ENCODE assay signal across 8 mouse cellular contexts in genomic region chr19:28299211-28299775, GRCm38 (mm10).
DNase-seq lines count a peak whose midpoint lies in the region; ATAC-seq and TF ChIP-seq lines count a peak whose summit lies in the region.
"Had no signal": no experiment of that assay in that cellular context is flagged by ENCODE, and none has a peak within 500 bp of the region (broad histone marks: within the 10 kb centered on the region; RNA-seq: fewer than 3 reads in every experiment).

No protein-coding gene starts in this region.

- H3K4me3 ChIP-seq in kidney, embryonic 14.5 days (ENCODE audit: low read length), result no peak overlapping the region
- no peak overlapping the region for H3K4me3 ChIP-seq in kidney, postnatal 0 days (replicated peaks; ENCODE audit: low read depth, low read length)
- H3K4me3 ChIP-seq: limb, embryonic 12.5 days had no signal

- no peaks in the 10 kb centered on the region for H3K36me3 ChIP-seq in kidney, embryonic 14.5 days (ENCODE audit: control insufficient read depth, insufficient read depth, low read length)
- H3K36me3 ChIP-seq in kidney, postnatal 0 days (ENCODE audit: insufficient read depth, low read length), result no peaks in the 10 kb centered on the region
- H3K36me3 ChIP-seq: limb, embryonic 12.5 days had no signal

- no peak overlapping the region for H3K9ac ChIP-seq in kidney, embryonic 14.5 days (ENCODE audit: low read depth, low read length)
- H3K9ac ChIP-seq in kidney, postnatal 0 days (ENCODE audit: low read depth, low read length), result no peak overlapping the region
- H3K9ac ChIP-seq: limb, embryonic 12.5 days had no signal

- no peaks in the 10 kb centered on the region for H3K9me3 ChIP-seq in kidney, embryonic 14.5 days (ENCODE audit: control insufficient read depth, low read length)
- H3K9me3 ChIP-seq in kidney, postnatal 0 days (replicated peaks; ENCODE audit: low read length), result no peaks in the 10 kb centered on the region
- H3K9me3 ChIP-seq: limb, embryonic 12.5 days had no signal

- TF ChIP-seq CTCF in kidney, postnatal 0 days (IDR thresholded peaks at IDR 0.05; ENCODE audit: low read depth), result no peak

- H3K27me3 ChIP-seq in kidney, embryonic 14.5 days (ENCODE audit: control insufficient read depth, insufficient read depth, low read length), result no peaks in the 10 kb centered on the region
- no peaks in the 10 kb centered on the region for H3K27me3 ChIP-seq in kidney, postnatal 0 days (ENCODE audit: insufficient read depth, low read length)
- H3K27me3 ChIP-seq: limb, embryonic 12.5 days had no signal

- H3K4me1 ChIP-seq in kidney, embryonic 14.5 days (ENCODE audit: control insufficient read depth, insufficient read depth, low read length), result no peaks in the 10 kb centered on the region
- no peaks in the 10 kb centered on the region for H3K4me1 ChIP-seq in kidney, postnatal 0 days (replicated peaks; ENCODE audit: insufficient read depth, low read length)

- no peak for ATAC-seq in kidney, embryonic 14.5 days (ENCODE audit: low FRiP score, low TSS enrichment)
- ATAC-seq in kidney, postnatal 0 days (replicated peaks; ENCODE audit: low FRiP score, low read depth), result peak; percentile 84

- peak; percentile 85 for DNase-seq in kidney, adult 11 months
- DNase-seq in R1 (ENCODE audit: low read depth, low spot score), result peak; percentile 8
- DNase-seq in adrenal gland, postnatal 25 days, result peak; percentile 9
- DNase-seq in kidney, postnatal 0 days (ENCODE audit: low spot score), result peak; percentile 24
- DNase-seq in frontal cortex, postnatal 14 days (ENCODE audit: low spot score in 2 of 2), result no peak
- no peak for DNase-seq in frontal cortex, postnatal 25 days (ENCODE audit: low spot score in 2 of 2)

- 67% methylated on average over 11 of the region's 11 CpGs for WGBS in kidney, embryonic 14.5 days
- 57% methylated on average over 11 of the region's 11 CpGs for WGBS in kidney, postnatal 0 days

- no peak overlapping the region for H3K4me2 ChIP-seq in kidney, embryonic 14.5 days (replicated peaks; ENCODE audit: low read depth, low read length)
- no peak overlapping the region for H3K4me2 ChIP-seq in kidney, postnatal 0 days (ENCODE audit: low read length)
- H3K4me2 ChIP-seq: limb, embryonic 12.5 days had no signal

- no peak overlapping the region for H3K27ac ChIP-seq in kidney, embryonic 14.5 days (ENCODE audit: low read depth, low read length)
- H3K27ac ChIP-seq in kidney, postnatal 0 days, result no peak overlapping the region
- H3K27ac ChIP-seq: limb, embryonic 12.5 days had no signal

Comparison
In these comparisons a context has a peak if more than half of its experiments do, and no peak if none do; other contexts are left out.
1. DNase-seq: peak in kidney, adult 11 months (single experiment), R1 (single experiment), adrenal gland, postnatal 25 days (single experiment) and kidney, postnatal 0 days (single experiment); none in frontal cortex, postnatal 14 days (0 of 2) and frontal cortex, postnatal 25 days (0 of 2).